Mouse (Mus musculus) liver, adult 2 months (tissue): ENCODE measurements at regions not wholly inside any gene's neighbourhood (a gene's known extent, or its start where the extent isn't known, plus 50 kb on each side); places are given as distances from the start of the nearest gene placed in this dataset.
A peak's percentile ranks its signal among the peaks of the same experiment; 100 is the strongest.

Experiments
- DNase-seq: peaks from one replicate; pipeline ENCODE4 v3.0.0-alpha.2; 2011; ENCODE audit warnings: low read depth, low spot score; ENCODE audit errors: extremely low read depth
- H3K27ac ChIP-seq: fragments of 200-500 bp; replicated peaks from 2 replicates; pipeline ENCODE4 v1.5.1; 2012; ENCODE audit warnings: low read depth, mild to moderate bottlenecking, control low read depth, inconsistent platforms, low read length; ENCODE audit not compliant: insufficient read depth
- H3K27me3 ChIP-seq: fragments of 200-500 bp; 2 replicates; pipeline ENCODE4 v1.6.1; 2012; ENCODE audit warnings: mild to moderate bottlenecking, moderate library complexity, low read length, inconsistent platforms; ENCODE audit not compliant: control insufficient read depth, insufficient read depth
- H3K36me3 ChIP-seq: fragments of 200-500 bp; 2 replicates; pipeline ENCODE4 v1.6.1; 2012; ENCODE audit warnings: low read length, inconsistent platforms; ENCODE audit not compliant: control insufficient read depth, insufficient read depth
- H3K4me1 ChIP-seq: fragments of 200-500 bp; 2 replicates; pipeline ENCODE4 v1.6.1; 2011; ENCODE audit warnings: low read length; ENCODE audit not compliant: control insufficient read depth, insufficient read depth
- H3K4me3 ChIP-seq: fragments of 200-500 bp; 2 replicates; pipeline ENCODE4 v1.5.1; 2011; ENCODE audit warnings: low read depth, mild to moderate bottlenecking, control low read depth, low read length, moderate library complexity; ENCODE audit not compliant: insufficient read depth
- H3K79me2 ChIP-seq: fragments of 200-500 bp; 2 replicates; pipeline ENCODE4 v1.6.1; 2012; ENCODE audit warnings: inconsistent platforms, mild to moderate bottlenecking, low read length, moderate library complexity; ENCODE audit not compliant: control insufficient read depth, insufficient read depth
- H3K9ac ChIP-seq: fragments of 200-500 bp; 2 replicates; pipeline ENCODE4 v1.6.1; 2012; ENCODE audit warnings: low read depth, mild to moderate bottlenecking, control low read depth, inconsistent platforms, low read length
- CTCF ChIP-seq: fragments of 200-500 bp; IDR thresholded peaks from 2 replicates; pipeline ENCODE4 v1.5.1; 2011; ENCODE audit warnings: low read depth, low read length, control low read depth
- POLR2A ChIP-seq: fragments of 200-500 bp; IDR thresholded peaks from 2 replicates; pipeline ENCODE4 v1.6.1; 2011; ENCODE audit warnings: low read length, control low read depth; ENCODE audit not compliant: insufficient read depth; ENCODE audit errors: extremely low read depth
- WGBS: fragments of 180-500 bp; shearing (Covaris S2); methylation state at CpG from one replicate; pipeline ENCODE4 v1.1.7; 2018; 5-methylcytosine and 5-hydroxymethylcytosine counted together

GRCm38 (mm10) chr10:119061349-119061850 is 178.5 kb downstream of the Cand1 start:
- Histone ChIP-seq H3K9ac (no peak overlapping the region), H3K4me1 (peaks cover 5% of the 10 kb centered on the region; the same call in 1 of the 2 replicates), H3K27me3 (no peaks in the 10 kb centered on the region), H3K27ac (no peak overlapping the region), H3K36me3 (no peaks in the 10 kb centered on the region), H3K4me3 (no peak overlapping the region), H3K79me2 (no peaks in the 10 kb centered on the region)
- no peak for DNase-seq
- WGBS = 69% methylated on average over 8 of the region's 8 CpGs
- TF ChIP-seq CTCF = no peak
- TF ChIP-seq POLR2A = no peak

GRCm38 (mm10) chr10:119058493-119059020 is 181.3 kb downstream of the Cand1 start:
- H3K79me2 ChIP-seq = no peaks in the 10 kb centered on the region
- TF ChIP-seq CTCF (no peak), POLR2A (no peak)
- 80% methylated on average over 10 of the region's 10 CpGs for WGBS
- H3K4me3 ChIP-seq = no peak overlapping the region
- H3K27me3 ChIP-seq = no peaks in the 10 kb centered on the region
- no peak overlapping the region for H3K27ac ChIP-seq
- peaks cover 2% of the 10 kb centered on the region; the same call in 1 of the 2 replicates for H3K4me1 ChIP-seq
- DNase-seq = no peak
- H3K9ac ChIP-seq = no peak overlapping the region
- H3K36me3 ChIP-seq = no peaks in the 10 kb centered on the region

GRCm38 (mm10) chr10:119055199-119055785 is 184.6 kb downstream of the Cand1 start:
- Histone ChIP-seq H3K4me1 (peaks cover 3% of the 10 kb centered on the region; the same call in 1 of the 2 replicates), H3K27me3 (no peaks in the 10 kb centered on the region), H3K79me2 (no peaks in the 10 kb centered on the region), H3K9ac (no peak overlapping the region), H3K4me3 (no peak overlapping the region), H3K36me3 (no peaks in the 10 kb centered on the region), H3K27ac (no peak overlapping the region)
- no peak for TF ChIP-seq POLR2A
- no peak for TF ChIP-seq CTCF
- peak; percentile 46 for DNase-seq
- WGBS = 73% methylated on average over 13 of the region's 13 CpGs

GRCm38 (mm10) chr10:119054191-119055175 is 184.5 kb upstream of the Dyrk2 start:
- H3K27ac ChIP-seq = no peak overlapping the region
- no peaks in the 10 kb centered on the region for H3K79me2 ChIP-seq
- H3K27me3 ChIP-seq = no peaks in the 10 kb centered on the region
- H3K4me3 ChIP-seq = no peak overlapping the region
- no peak overlapping the region for H3K9ac ChIP-seq
- 79% methylated on average over 22 of the region's 22 CpGs for WGBS
- no peaks in the 10 kb centered on the region for H3K36me3 ChIP-seq
- no peak for TF ChIP-seq POLR2A
- no peak for TF ChIP-seq CTCF
- peaks cover 3% of the 10 kb centered on the region; the same call in 1 of the 2 replicates for H3K4me1 ChIP-seq
- no peak for DNase-seq

- no peak for DNase-seq
- Histone ChIP-seq H3K9ac (no peak overlapping the region), H3K27ac (no peak overlapping the region), H3K27me3 (no peaks in the 10 kb centered on the region), H3K4me1 (peaks cover 3% of the 10 kb centered on the region; the same call in 1 of the 2 replicates), H3K79me2 (no peaks in the 10 kb centered on the region), H3K36me3 (no peaks in the 10 kb centered on the region), H3K4me3 (no peak overlapping the region)
- 63% methylated on average over 1 of the region's 1 CpGs for WGBS
- TF ChIP-seq CTCF (no peak), POLR2A (no peak)
Observed at GRCm38 (mm10) chr10:119052441-119053041, 182.5 kb upstream of the Dyrk2 start.
